Mouse (Mus musculus) CH12.LX (cell line): ENCODE measurements around the gene Ubtf. TPM values are rescaled to one million over a fixed set of nuclear protein-coding genes. Genes with fewer than 3 reads are reported as not detected.

ENCODE experiments used
- DNase-seq: peaks from one replicate; pipeline ENCODE4 v3.0.0-alpha.2; 2013; ENCODE audit errors: extremely low read depth
- H3K27ac ChIP-seq: 2 replicates; pipeline ENCODE4 v1.5.1; 2012; ENCODE audit warnings: low read depth, mild to moderate bottlenecking, control low read depth, moderate library complexity; ENCODE audit not compliant: insufficient read depth
- H3K27me3 ChIP-seq: replicated peaks from 2 replicates; pipeline ENCODE3; 2012; ENCODE audit warnings: inconsistent platforms
- H3K36me3 ChIP-seq, 2 experiments: replicated peaks in 1 of 2; 2 replicates each; pipeline versions ENCODE3 to v1.6.1; 2012; ENCODE audit warnings: inconsistent platforms in 1 of 2, low read length in 1 of 2, mild to moderate bottlenecking in 1 of 2, mixed read lengths in 1 of 2, moderate library complexity in 1 of 2; ENCODE audit not compliant: control insufficient read depth in 1 of 2, insufficient read depth in 1 of 2
- H3K4me1 ChIP-seq, 2 experiments: 2 replicates each; pipeline ENCODE4 v1.6.1; 2012; ENCODE audit warnings: inconsistent platforms in 1 of 2, moderate library complexity in 1 of 2; ENCODE audit not compliant: insufficient read depth in 2 of 2, control insufficient read depth in 1 of 2
- H3K4me2 ChIP-seq: 2 replicates; pipeline ENCODE4 v1.6.1; 2012; ENCODE audit warnings: low read depth, mild to moderate bottlenecking, control low read depth; ENCODE audit not compliant: poor library complexity, insufficient read depth, severe bottlenecking
- H3K4me3 ChIP-seq, 3 experiments: fragments of 150-350 bp in 1 of 3; sonication (generic) in 1 of 3; replicated peaks in 1 of 3; 2 replicates each; pipeline versions ENCODE3 to v1.5.1; 2011 to 2012; ENCODE audit warnings: low read depth in 2 of 3, low read length in 2 of 3, mild to moderate bottlenecking in 2 of 3, moderate library complexity in 2 of 3, control low read depth in 1 of 3, improper control_type of control experiment in 1 of 3, inconsistent platforms in 1 of 3, mixed read lengths in 1 of 3; ENCODE audit not compliant: poor library complexity in 1 of 3
- H3K79me2 ChIP-seq: replicated peaks from 2 replicates; pipeline ENCODE4 v1.6.1; 2012; ENCODE audit warnings: mild to moderate bottlenecking, moderate library complexity; ENCODE audit not compliant: control insufficient read depth, poor library complexity, insufficient read depth, severe bottlenecking; ENCODE audit errors: extremely low read depth
- H3K9ac ChIP-seq: 2 replicates; pipeline ENCODE4 v1.6.1; 2012; ENCODE audit warnings: low read depth, mild to moderate bottlenecking, control low read depth, moderate library complexity; ENCODE audit not compliant: insufficient read depth
- H3K9me3 ChIP-seq: replicated peaks from 2 replicates; pipeline ENCODE3; 2012; ENCODE audit warnings: low read length, inconsistent platforms, mixed read lengths
- CHD2 ChIP-seq: IDR thresholded peaks from 2 replicates; pipeline ENCODE4 v1.6.1; 2011; ENCODE audit warnings: low read length, improper control_type of control experiment
- ETS1 ChIP-seq: conservative IDR thresholded peaks from 2 replicates; pipeline ENCODE4 v1.6.1; 2012; ENCODE audit warnings: low read depth, mild to moderate bottlenecking, inconsistent platforms, low read length, improper control_type of control experiment, moderate library complexity
- JUN ChIP-seq: IDR thresholded peaks from 2 replicates; pipeline ENCODE4 v1.6.1; 2011; ENCODE audit warnings: low read depth, mild to moderate bottlenecking, low read length, improper control_type of control experiment, moderate library complexity; ENCODE audit not compliant: insufficient read depth
- JUND ChIP-seq: conservative IDR thresholded peaks from 2 replicates; pipeline ENCODE4 v1.6.1; 2011; ENCODE audit warnings: low read depth, low read length, improper control_type of control experiment
- MAFK ChIP-seq: IDR thresholded peaks from 2 replicates; pipeline ENCODE4 v1.6.1; 2011; ENCODE audit warnings: low read length, improper control_type of control experiment; ENCODE audit not compliant: insufficient replicate concordance
- MAX ChIP-seq: IDR thresholded peaks from 2 replicates; pipeline ENCODE4 v1.6.1; 2011; ENCODE audit warnings: low read length, improper control_type of control experiment
- MAZ ChIP-seq: IDR thresholded peaks from 2 replicates; pipeline ENCODE4 v1.6.1; 2012; ENCODE audit warnings: low read depth, mild to moderate bottlenecking, inconsistent platforms, low read length, improper control_type of control experiment, moderate library complexity
- MEF2A ChIP-seq: IDR thresholded peaks from 2 replicates; pipeline ENCODE4 v1.6.1; 2014; ENCODE audit warnings: low read depth, mild to moderate bottlenecking, inconsistent platforms, low read length, improper control_type of control experiment, borderline replicate concordance
- NELFE ChIP-seq: IDR thresholded peaks from 2 replicates; pipeline ENCODE4 v1.6.1; 2011; ENCODE audit warnings: low read depth, low read length, improper control_type of control experiment
- PAX5 ChIP-seq: IDR thresholded peaks from 2 replicates; pipeline ENCODE4 v1.6.1; 2012; ENCODE audit warnings: low read length, inconsistent platforms, mixed read lengths
- RAD21 ChIP-seq: IDR thresholded peaks from 2 replicates; pipeline ENCODE4 v1.6.1; 2011; ENCODE audit warnings: low read depth, mild to moderate bottlenecking, low read length, improper control_type of control experiment, moderate library complexity
- RCOR1 ChIP-seq: conservative IDR thresholded peaks from 2 replicates; pipeline ENCODE4 v1.6.1; 2012; ENCODE audit warnings: low read depth, mild to moderate bottlenecking, inconsistent platforms, low read length, improper control_type of control experiment
- TBP ChIP-seq: conservative IDR thresholded peaks from 2 replicates; pipeline ENCODE4 v1.6.1; 2011; ENCODE audit warnings: low read depth, low read length, improper control_type of control experiment
- TCF12 ChIP-seq: IDR thresholded peaks from 2 replicates; pipeline ENCODE4 v1.6.1; 2014; ENCODE audit warnings: low read depth, mild to moderate bottlenecking, inconsistent platforms, low read length, improper control_type of control experiment
- USF1 ChIP-seq: IDR thresholded peaks from 2 replicates; pipeline ENCODE4 v1.6.1; 2014; ENCODE audit warnings: low read depth, mild to moderate bottlenecking, inconsistent platforms, low read length, improper control_type of control experiment
- USF2 ChIP-seq: conservative IDR thresholded peaks from 2 replicates; pipeline ENCODE4 v1.6.1; 2011; ENCODE audit warnings: low read depth, low read length, improper control_type of control experiment
- ZKSCAN1 ChIP-seq: IDR thresholded peaks from 2 replicates; pipeline ENCODE4 v1.6.1; 2012; ENCODE audit warnings: low read depth, inconsistent platforms, low read length, improper control_type of control experiment, borderline replicate concordance
- ZMIZ1 ChIP-seq: IDR thresholded peaks from 2 replicates; pipeline ENCODE4 v1.6.1; 2012; ENCODE audit warnings: low read depth, mild to moderate bottlenecking, inconsistent platforms, low read length, improper control_type of control experiment
- ZNF384 ChIP-seq: IDR thresholded peaks from 2 replicates; pipeline ENCODE4 v1.6.1; 2012; ENCODE audit warnings: low read depth, low read length, improper control_type of control experiment, inconsistent platforms
- dilution Hi-C: fragments of 300-500 bp; cut with MboI; formaldehyde crosslinking; loops from 2 replicates; pipeline ENCODE4 v1.14.3; 2020; ENCODE audit warnings: low sequenced_read_pairs; ENCODE audit not compliant: extremely low pct_unique_long_range_greater_than_20kb, extremely low pct_ligation_motif_present
- in situ Hi-C: fragments of 300-500 bp; cut with MboI; formaldehyde crosslinking; loops from 3 replicates; pipeline ENCODE4 v1.14.3; 2019; ENCODE audit warnings: low sequenced_read_pairs, low pct_ligation_motif_present, low pct_unique_long_range_greater_than_20kb, mixed read lengths
- polyA plus RNA-seq: library from polyadenylated mRNA; unstranded; fragments of >175 nt; gene quantifications from 2 replicates; pipeline ENCODE4 v1.2.1, GENCODE M21; 2012; ENCODE audit warnings: low read depth; ENCODE audit not compliant: insufficient read length
- total RNA-seq, 2 experiments: library from RNA; depleted of rRNA; stranded (reverse); fragments of 300-350 nt in 1 of 2; fragments of >200 nt in 1 of 2; gene quantifications; 2 replicates each; pipeline ENCODE4 v1.2.3; 2012 to 2014

Ubtf gene
- total and polyA plus RNA-seq, 3 experiments = 89.9 to 126 (median 124) TPM

- Histone ChIP-seq H3K36me3 (no peaks in the 10 kb centered on the region), H3K27ac (no peak overlapping the region), H3K4me1 (peaks cover 0 to 8% of the 10 kb centered on the region in 2 experiments; a peak in 1 of 4 replicates), H3K4me3 (no peak overlapping the region), H3K4me2 (no peak overlapping the region), H3K9me3 (no peaks in the 10 kb centered on the region), H3K9ac (no peak overlapping the region), H3K27me3 (peaks cover 93% of the 10 kb centered on the region), H3K79me2 (no peaks in the 10 kb centered on the region)
- dilution Hi-C loops = no loop called here
- peak; percentile 67 for TF ChIP-seq MAFK
- no peak for TF ChIP-seq NELFE
- in situ Hi-C loops = loop anchor here (5.0 kb wide), 1 partner anchor 36 kb away; no protein-coding TSS in a partner anchor
- no peak for DNase-seq
Observed at GRCm38 (mm10) chr11:102358365-102358764, 38.8 kb upstream of the Ubtf start.

- Histone ChIP-seq H3K27me3 (peaks cover 94% of the 10 kb centered on the region), H3K36me3 (no peaks in the 10 kb centered on the region), H3K79me2 (no peaks in the 10 kb centered on the region), H3K4me1 (peaks cover 0 to 8% of the 10 kb centered on the region in 2 experiments; a peak in 1 of 4 replicates), H3K27ac (no peak overlapping the region), H3K4me3 (no peak overlapping the region), H3K9ac (no peak overlapping the region), H3K9me3 (no peaks in the 10 kb centered on the region), H3K4me2 (no peak overlapping the region)
- in situ Hi-C loops = loop anchor here (5.0 kb wide), 1 partner anchor 34 kb away; no protein-coding TSS in a partner anchor
- TF ChIP-seq ETS1 (no peak), NELFE (no peak), ZKSCAN1 (no peak)
- dilution Hi-C loops = no loop called here
- no peak for DNase-seq
Observed at GRCm38 (mm10) chr11:102356636-102357350, 37.3 kb upstream of the Ubtf start.

GRCm38 (mm10) chr11:102356190-102356589 lies 36.6 kb upstream of the Ubtf start:
- DNase-seq = no peak
- Histone ChIP-seq H3K79me2 (no peaks in the 10 kb centered on the region), H3K36me3 (no peaks in the 10 kb centered on the region), H3K4me2 (no peak overlapping the region), H3K4me1 (peaks cover 4 to 14% of the 10 kb centered on the region in 2 experiments), H3K9ac (no peak overlapping the region), H3K27me3 (peaks cover 94% of the 10 kb centered on the region), H3K4me3 (no peak overlapping the region), H3K27ac (no peak overlapping the region), H3K9me3 (no peaks in the 10 kb centered on the region)
- TF ChIP-seq ETS1 (no peak), USF1 (no peak), MEF2A (no peak), USF2 (no peak), ZMIZ1 (no peak), TCF12 (no peak), JUND (no peak), NELFE (no peak), RAD21 (no peak), ZNF384 (no peak), RCOR1 (no peak), PAX5 (no peak), ZKSCAN1 (no peak), MAX (no peak), JUN (no peak), CHD2 (no peak), MAZ (no peak), TBP (no peak), MAFK (no peak)
- dilution Hi-C loops (no loop called here), in situ Hi-C loops (loop anchor here (5.0 kb wide), 1 partner anchor 34 kb away; no protein-coding TSS in a partner anchor)
